Mouse (Mus musculus) liver, postnatal 0 days (tissue): Measurements from ENCODE around the gene Mbtd1. TPM values are rescaled to one million over a fixed set of nuclear protein-coding genes. Genes with fewer than 3 reads are reported as not detected.

Experiments
- ATAC-seq: fragments of 200-750 bp; cut with Nextera tagmentation; 2 replicates; pipeline ENCODE4 v1.8.0; 2017; ENCODE audit warnings: mild to moderate bottlenecking, moderate library complexity
- DNase-seq: peaks from one replicate; pipeline ENCODE4 v3.0.0-alpha.2; 2016
- H3K27ac ChIP-seq: fragments of 300-500 bp; sonication (generic); 2 replicates; pipeline ENCODE4 v1.5.1; 2014; ENCODE audit warnings: antibody characterized with exemption, moderate library complexity, mild to moderate bottlenecking, low read depth
- H3K27me3 ChIP-seq: fragments of 300-500 bp; sonication (generic); 2 replicates; pipeline ENCODE4 v1.6.1; 2014; ENCODE audit warnings: low read length, control low read depth, mixed read lengths; ENCODE audit not compliant: insufficient read depth
- H3K36me3 ChIP-seq: fragments of 300-500 bp; sonication (generic); replicated peaks from 2 replicates; pipeline ENCODE4 v1.6.1; 2014; ENCODE audit warnings: mild to moderate bottlenecking, control low read depth, low read length, moderate library complexity, mixed read lengths; ENCODE audit not compliant: insufficient read depth
- H3K4me1 ChIP-seq: fragments of 300-500 bp; sonication (generic); 2 replicates; pipeline ENCODE4 v1.6.1; 2014; ENCODE audit warnings: antibody characterized with exemption, mild to moderate bottlenecking, control low read depth; ENCODE audit not compliant: insufficient read depth
- H3K4me2 ChIP-seq: fragments of 300-500 bp; sonication (generic); 2 replicates; pipeline ENCODE4 v1.6.1; 2014; ENCODE audit warnings: low read depth, mild to moderate bottlenecking, low read length, moderate library complexity, mixed read lengths
- H3K4me3 ChIP-seq: fragments of 300-500 bp; sonication (generic); 2 replicates; pipeline ENCODE4 v1.5.1; 2014; ENCODE audit warnings: low read depth, low read length
- H3K9ac ChIP-seq: fragments of 300-500 bp; sonication (generic); replicated peaks from 2 replicates; pipeline ENCODE4 v1.6.1; 2014; ENCODE audit warnings: mild to moderate bottlenecking, moderate library complexity
- H3K9me3 ChIP-seq: fragments of 300-500 bp; sonication (generic); 2 replicates; pipeline ENCODE4 v1.6.1; 2016; ENCODE audit warnings: mild to moderate bottlenecking, control low read depth, low read length, mixed read lengths
- CTCF ChIP-seq: sonication (generic); IDR thresholded peaks from 2 replicates; pipeline ENCODE4 v1.5.1; 2016; ENCODE audit warnings: antibody characterized with exemption, low read depth
- EP300 ChIP-seq: IDR thresholded peaks from 2 replicates; pipeline ENCODE4 v1.6.1; 2016; ENCODE audit warnings: antibody characterized with exemption, low read depth, mild to moderate bottlenecking
- WGBS: fragments of 180-500 bp; shearing (Covaris S2); extraction: QIAGEN DNeasy Blood & Tissue Kit; methylation state at CpG from one replicate; pipeline ENCODE4 v1.1.7; 2014; ENCODE audit not compliant: insufficient replicate concordance; 5-methylcytosine and 5-hydroxymethylcytosine counted together
- polyA plus RNA-seq: library from polyadenylated mRNA; unstranded; fragments of >200 nt; fragmentation: Nextera tagmentation; extraction: Ambion mirVana; gene quantifications from 2 replicates; pipeline ENCODE4 v1.2.1, GENCODE M21; 2015

Mbtd1 gene
- polyA plus RNA-seq, 1 experiment from 2014 or later = 5.2 TPM

GRCm38 (mm10) chr11:93940906-93941305 is 55.3 kb downstream of the Mbtd1 start:
- Histone ChIP-seq H3K9ac (no peak overlapping the region), H3K4me3 (no peak overlapping the region), H3K4me1 (no peaks in the 10 kb centered on the region), H3K27ac (no peak overlapping the region), H3K27me3 (no peaks in the 10 kb centered on the region), H3K9me3 (no peaks in the 10 kb centered on the region), H3K4me2 (no peak overlapping the region), H3K36me3 (peaks cover 21% of the 10 kb centered on the region)
- 32% methylated on average over 2 of the region's 2 CpGs for WGBS
- DNase-seq (no peak), ATAC-seq (no peak)
- TF ChIP-seq EP300 (no peak), CTCF (no peak)

GRCm38 (mm10) chr11:93944986-93945385 is 59.3 kb downstream of the Mbtd1 start:
- peaks cover 17% of the 10 kb centered on the region; the same call in 1 of the 2 replicates for H3K36me3 ChIP-seq
- no peak overlapping the region for H3K27ac ChIP-seq
- no peak overlapping the region for H3K9ac ChIP-seq
- no peaks in the 10 kb centered on the region for H3K4me1 ChIP-seq
- TF ChIP-seq EP300 = no peak
- no peak for TF ChIP-seq CTCF
- no peak overlapping the region for H3K4me3 ChIP-seq
- no peak for DNase-seq
- no peak for ATAC-seq
- no peaks in the 10 kb centered on the region for H3K9me3 ChIP-seq
- H3K4me2 ChIP-seq = no peak overlapping the region
- 76% methylated on average over 3 of the region's 3 CpGs for WGBS
- H3K27me3 ChIP-seq = no peaks in the 10 kb centered on the region

DNA sequence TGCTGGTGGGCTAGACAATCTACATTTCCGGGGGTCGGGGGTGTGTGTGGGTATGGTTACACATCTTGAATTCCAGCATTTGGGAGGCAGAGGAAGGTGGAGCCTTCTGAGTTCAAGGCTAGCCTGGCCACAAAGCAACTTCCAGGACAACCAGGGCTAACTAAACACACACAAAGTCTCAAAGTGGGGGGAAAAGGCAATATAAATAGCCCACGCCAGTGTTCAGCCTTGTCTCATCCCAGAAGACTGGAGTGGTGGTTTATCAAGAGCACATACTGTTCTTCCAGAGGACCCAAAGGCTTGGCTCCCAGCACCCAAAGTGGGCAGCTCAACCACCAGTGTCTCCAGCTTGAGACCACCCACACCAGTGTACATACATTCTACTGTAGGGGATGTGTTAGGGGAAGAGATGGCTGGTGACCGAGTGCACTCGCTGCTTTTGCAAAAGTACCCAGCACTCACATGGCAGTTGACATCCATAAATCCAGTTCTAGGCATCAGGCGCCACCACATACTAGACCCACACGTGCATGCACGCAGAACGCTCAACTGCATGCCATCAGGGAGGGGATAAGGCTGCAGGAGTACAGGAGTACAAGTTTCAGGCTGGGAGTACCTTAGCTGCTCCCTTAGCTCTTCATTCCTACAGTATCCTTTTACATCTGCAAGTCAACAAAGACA is 63.4 kb downstream of the Mbtd1 start:
- H3K9me3 ChIP-seq = no peaks in the 10 kb centered on the region
- peaks cover 16% of the 10 kb centered on the region; the same call in 1 of the 2 replicates for H3K36me3 ChIP-seq
- ATAC-seq (no peak), DNase-seq (no peak)
- H3K4me2 ChIP-seq = no peak overlapping the region
- no peak overlapping the region for H3K27ac ChIP-seq
- no peak overlapping the region for H3K4me3 ChIP-seq
- TF ChIP-seq EP300 (no peak), CTCF (no peak)
- no peak overlapping the region for H3K9ac ChIP-seq
- H3K4me1 ChIP-seq = peaks cover 13% of the 10 kb centered on the region
- H3K27me3 ChIP-seq = no peaks in the 10 kb centered on the region
- 83% methylated on average over 9 of the region's 9 CpGs for WGBS

- 54% methylated on average over 1 of the region's 1 CpGs for WGBS
- no peak overlapping the region for H3K27ac ChIP-seq
- H3K4me1 ChIP-seq = peaks cover 19% of the 10 kb centered on the region
- H3K9me3 ChIP-seq = no peaks in the 10 kb centered on the region
- no peak overlapping the region for H3K4me2 ChIP-seq
- H3K9ac ChIP-seq = no peak overlapping the region
- ATAC-seq = peak; percentile 54
- no peaks in the 10 kb centered on the region for H3K27me3 ChIP-seq
- peaks cover 16% of the 10 kb centered on the region; the same call in 1 of the 2 replicates for H3K36me3 ChIP-seq
- H3K4me3 ChIP-seq = no peak overlapping the region
- DNase-seq = no peak
- TF ChIP-seq CTCF (no peak), EP300 (no peak)
These were observed 64.4 kb downstream of the Mbtd1 start for GRCm38 (mm10) chr11:93950045-93950444.

- DNase-seq (no peak), ATAC-seq (no peak)
- Histone ChIP-seq H3K4me1 (peaks cover 29% of the 10 kb centered on the region), H3K9ac (no peak overlapping the region; the same call in 1 of the 2 replicates), H3K4me3 (no peak overlapping the region), H3K9me3 (no peaks in the 10 kb centered on the region), H3K36me3 (peaks cover 16% of the 10 kb centered on the region; the same call in 1 of the 2 replicates), H3K27me3 (no peaks in the 10 kb centered on the region), H3K27ac (peak overlapping the region; percentile 45; the same call in 1 of the 2 replicates), H3K4me2 (peak overlapping the region; percentile 29; the same call in 1 of the 2 replicates)
- 66% methylated on average over 5 of the region's 5 CpGs for WGBS
- no peak for TF ChIP-seq CTCF
- TF ChIP-seq EP300 = no peak
These were observed 66.7 kb downstream of the Mbtd1 start for GRCm38 (mm10) chr11:93952376-93952775.

GRCm38 (mm10) chr11:93954738-93955255 is 69.1 kb downstream of the Mbtd1 start:
- no peak for DNase-seq
- Histone ChIP-seq H3K9ac (peak overlapping the region; percentile 75), H3K36me3 (peaks cover 24% of the 10 kb centered on the region), H3K27ac (peak overlapping the region; percentile 88), H3K4me1 (peaks cover 29% of the 10 kb centered on the region), H3K27me3 (no peaks in the 10 kb centered on the region), H3K4me3 (peak overlapping the region; percentile 74), H3K9me3 (no peaks in the 10 kb centered on the region), H3K4me2 (peak overlapping the region; percentile 92)
- peak; percentile 11 for ATAC-seq
- whole genome bisulfite sequencing = 25% methylated on average over 13 of the region's 13 CpGs
- TF ChIP-seq EP300 (no peak), CTCF (no peak)
